Mouse (Mus musculus): ENCODE results near the gene Gtpbp3.
"Not testable (repeated sequence)": the region's sequence is repeated elsewhere in the genome, so short reads cannot be mapped to it uniquely, and the experiment has no call there.

The Gtpbp3 gene

GRCm38 (mm10) chr8:71497881-71498501 lies 10.1 kb downstream of the Gtpbp3 start:
- DNase-seq (ENCODE audit: low spot score in 2 of 2): no peak

GRCm38 (mm10) chr8:71498816-71499690 lies 11.2 kb downstream of the Gtpbp3 start:
- no peak for DNase-seq (ENCODE audit: low spot score in 2 of 2)

DNA sequence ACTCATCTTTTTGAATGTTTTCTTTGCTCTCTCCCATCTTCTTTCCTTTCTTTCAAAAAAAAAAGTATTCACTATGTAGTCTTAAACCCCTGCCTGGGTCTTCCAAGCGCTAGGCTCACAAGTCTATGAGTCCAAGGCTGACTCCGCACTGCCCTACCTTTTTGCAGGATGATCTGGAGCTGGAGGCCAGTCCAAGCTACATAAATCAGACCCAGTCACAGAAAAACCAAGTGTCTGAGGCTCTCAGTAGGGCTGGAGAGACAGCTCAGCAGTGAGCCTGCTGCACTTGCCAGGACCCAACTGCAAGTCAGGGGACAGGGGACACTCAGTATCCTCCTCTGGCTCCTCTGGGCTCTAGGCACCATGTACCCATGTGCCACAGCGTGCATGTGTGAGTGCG lies 16.4 kb downstream of the Gtpbp3 start:
- DNase-seq (ENCODE audit: low spot score in 2 of 2): no peak

DNA sequence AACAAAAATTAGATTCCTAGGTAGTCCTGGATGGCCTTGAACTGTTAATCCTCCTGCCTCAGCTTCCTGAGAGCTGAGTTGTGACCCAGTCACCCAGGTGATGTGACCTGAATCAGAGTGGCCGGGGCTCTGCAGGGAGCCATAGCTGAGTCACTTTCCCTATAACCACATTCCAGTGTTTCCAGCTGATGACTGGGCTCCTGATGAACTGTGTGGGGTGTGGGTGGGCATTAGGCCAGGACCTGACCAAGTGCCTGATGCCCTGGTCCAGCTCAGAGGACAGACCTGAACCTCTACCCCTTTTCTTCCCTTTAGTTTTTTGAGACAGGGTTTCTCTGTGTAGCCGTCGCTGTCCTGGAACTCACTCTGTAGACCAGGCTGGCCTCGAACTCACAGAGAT lies 17.4 kb downstream of the Gtpbp3 start:
- no peak for DNase-seq (ENCODE audit: low spot score in 2 of 2)

- no peak for DNase-seq (ENCODE audit: low spot score in 2 of 2)
These were observed 18.1 kb downstream of the Gtpbp3 start for GRCm38 (mm10) chr8:71505979-71506378.

DNA sequence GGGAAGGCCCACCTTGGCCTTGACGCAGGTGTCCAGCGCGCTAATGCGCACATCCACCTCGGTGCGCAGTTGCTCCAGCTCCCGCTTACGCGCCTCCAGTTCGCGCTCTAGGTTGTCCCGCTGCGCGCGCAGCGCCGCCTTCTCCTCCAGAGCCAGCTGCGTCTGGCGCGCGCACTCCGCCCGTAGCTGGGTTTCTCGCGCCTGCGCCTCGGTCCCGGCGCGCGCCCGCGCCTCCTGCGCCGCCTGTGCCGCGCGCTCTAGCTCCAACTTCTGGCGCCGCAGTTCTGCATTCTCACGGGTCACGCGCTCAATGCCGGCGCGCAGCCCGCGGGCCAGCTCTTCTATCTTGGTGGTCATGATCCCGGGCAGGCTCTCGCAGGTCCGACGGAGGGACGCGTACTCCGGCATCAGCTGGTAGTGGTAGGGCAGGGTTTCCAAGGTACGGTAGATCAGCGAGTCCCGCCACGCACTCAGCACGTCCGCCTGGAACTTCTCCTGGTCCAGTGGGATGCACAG lies 19.7 kb downstream of the Gtpbp3 start:
- peak; percentile 61 to 68 for DNase-seq (ENCODE audit: low spot score in 2 of 2)

DNA sequence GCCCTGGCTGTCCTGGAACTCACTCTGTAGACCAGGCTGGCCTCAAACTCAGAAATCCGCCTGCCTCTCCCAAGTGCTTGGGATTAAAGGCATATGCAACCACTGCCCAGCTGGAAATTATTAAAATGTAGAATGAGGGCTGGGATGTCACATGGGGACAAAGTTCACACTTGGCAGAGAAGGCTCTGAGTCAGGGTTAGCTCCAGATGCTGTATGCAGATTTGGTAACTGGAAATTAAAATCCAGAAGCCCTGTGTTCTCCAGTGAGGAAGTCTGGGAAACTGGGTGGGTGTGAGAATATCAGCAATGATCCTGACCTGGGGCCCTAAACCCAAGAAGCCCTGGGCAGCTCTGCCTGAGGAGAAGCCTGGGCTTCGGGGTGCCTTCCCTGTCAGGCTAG lies 21.4 kb downstream of the Gtpbp3 start:
- DNase-seq (ENCODE audit: low spot score in 2 of 2): no peak

- no peak for DNase-seq (ENCODE audit: low spot score in 2 of 2)
These were observed 23.7 kb downstream of the Gtpbp3 start, which contains the start of gene Plvap for GRCm38 (mm10) chr8:71511644-71512043. Plvap (minus strand) TSS chr8:71511752.

GRCm38 (mm10) chr8:71513018-71513754 lies 25.3 kb downstream of the Gtpbp3 start:
- DNase-seq (ENCODE audit: low spot score in 2 of 2): no peak

DNA sequence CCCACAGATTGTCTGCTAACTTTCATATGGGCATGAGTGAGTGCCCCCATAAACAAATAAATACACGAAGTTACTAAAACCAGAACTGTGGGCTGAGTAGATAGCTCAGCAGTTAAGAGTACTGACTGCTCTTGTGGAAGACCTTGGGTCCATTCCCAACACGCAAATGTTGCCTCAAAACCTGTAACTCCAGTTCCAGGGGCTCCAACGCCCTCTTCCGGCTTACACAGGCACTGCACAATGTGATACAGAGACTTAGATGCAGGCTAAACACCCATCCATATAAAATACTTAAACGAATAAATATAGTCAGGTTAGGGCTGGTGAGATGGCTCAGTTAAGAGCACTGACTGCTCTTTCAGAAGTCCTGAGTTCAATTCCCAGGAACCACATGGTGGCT lies 27.1 kb downstream of the Gtpbp3 start:
- no peak for DNase-seq (ENCODE audit: low spot score in 2 of 2)

DNA sequence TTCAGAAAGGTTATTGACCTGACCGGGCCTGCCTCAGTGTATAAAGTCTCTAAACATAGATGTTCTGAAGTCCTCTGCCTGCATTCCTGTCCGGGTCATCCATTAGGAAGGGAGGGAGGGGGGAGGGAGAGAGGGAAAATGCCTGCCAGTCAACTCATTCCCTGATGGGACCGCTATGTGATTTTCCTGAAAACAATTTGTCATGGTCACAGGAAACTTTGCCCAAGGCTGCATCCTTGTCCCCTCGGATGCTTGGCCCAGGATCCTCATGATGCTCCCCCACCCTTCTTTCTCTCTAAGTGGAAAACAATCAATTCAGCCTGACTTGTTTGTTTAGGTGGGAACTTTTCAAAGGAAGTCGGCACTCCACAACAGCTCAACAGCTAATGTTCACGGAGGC lies 28.9 kb downstream of the Gtpbp3 start:
- no peak for DNase-seq (ENCODE audit: low spot score in 2 of 2)

DNA sequence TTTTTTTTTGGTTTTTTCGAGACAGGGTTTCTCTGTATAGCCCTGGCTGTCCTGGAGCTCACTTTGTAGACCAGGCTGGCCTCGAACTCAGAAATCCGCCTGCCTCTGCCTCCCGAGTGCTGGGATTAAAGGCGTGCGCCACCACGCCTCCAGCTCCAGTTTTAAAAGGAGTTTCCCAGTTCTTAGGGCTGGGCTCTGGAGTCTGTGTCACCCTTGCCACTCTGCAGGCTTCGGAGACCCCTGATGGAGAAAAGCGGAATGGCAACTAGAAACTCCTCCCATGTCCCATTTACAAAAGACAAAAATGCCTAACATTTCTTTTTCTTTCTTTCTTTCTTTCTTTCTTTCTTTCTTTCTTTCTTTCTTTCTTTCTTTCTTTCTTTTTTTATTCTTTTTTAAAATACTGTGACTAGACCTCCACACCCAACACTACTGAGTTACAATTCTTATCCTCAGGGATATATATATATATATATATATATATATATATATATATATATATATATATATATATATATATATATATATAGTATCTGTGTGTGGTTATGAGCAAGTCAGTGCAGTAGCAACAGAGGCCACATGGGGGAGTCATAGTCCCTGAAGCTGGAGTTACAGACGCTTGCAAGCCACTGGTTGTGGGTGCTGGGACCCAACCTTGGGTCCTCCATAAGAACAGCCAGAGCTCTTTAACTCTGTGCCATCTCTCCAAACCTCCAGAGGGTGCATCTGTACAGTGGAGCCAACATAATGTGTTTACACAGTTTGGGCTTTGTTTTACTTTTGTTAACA lies 31.3 kb downstream of the Gtpbp3 start:
- DNase-seq (ENCODE audit: low spot score in 2 of 2): not testable (repeated sequence)

DNA sequence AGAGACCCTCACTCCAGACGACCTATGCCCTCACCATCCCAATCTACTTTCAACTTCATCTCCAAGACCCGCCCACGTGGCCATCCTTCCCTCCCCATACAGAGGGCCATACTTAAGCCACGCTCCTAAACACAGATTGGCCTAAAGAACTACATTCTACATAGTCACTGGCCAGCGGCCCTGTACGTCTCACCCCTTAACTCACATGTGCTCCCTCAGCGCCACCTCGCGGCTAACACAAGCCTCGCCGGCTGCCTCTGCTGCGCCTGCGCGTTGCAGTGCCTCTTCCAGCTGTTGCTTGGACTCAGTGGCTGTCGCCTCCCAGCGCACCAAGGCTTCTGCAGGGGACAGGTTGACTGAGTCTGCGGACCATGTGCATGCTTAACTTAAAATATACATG lies 33.7 kb downstream of the Gtpbp3 start:
- DNase-seq (ENCODE audit: low spot score in 2 of 2): peak; percentile 85 to 86

DNA sequence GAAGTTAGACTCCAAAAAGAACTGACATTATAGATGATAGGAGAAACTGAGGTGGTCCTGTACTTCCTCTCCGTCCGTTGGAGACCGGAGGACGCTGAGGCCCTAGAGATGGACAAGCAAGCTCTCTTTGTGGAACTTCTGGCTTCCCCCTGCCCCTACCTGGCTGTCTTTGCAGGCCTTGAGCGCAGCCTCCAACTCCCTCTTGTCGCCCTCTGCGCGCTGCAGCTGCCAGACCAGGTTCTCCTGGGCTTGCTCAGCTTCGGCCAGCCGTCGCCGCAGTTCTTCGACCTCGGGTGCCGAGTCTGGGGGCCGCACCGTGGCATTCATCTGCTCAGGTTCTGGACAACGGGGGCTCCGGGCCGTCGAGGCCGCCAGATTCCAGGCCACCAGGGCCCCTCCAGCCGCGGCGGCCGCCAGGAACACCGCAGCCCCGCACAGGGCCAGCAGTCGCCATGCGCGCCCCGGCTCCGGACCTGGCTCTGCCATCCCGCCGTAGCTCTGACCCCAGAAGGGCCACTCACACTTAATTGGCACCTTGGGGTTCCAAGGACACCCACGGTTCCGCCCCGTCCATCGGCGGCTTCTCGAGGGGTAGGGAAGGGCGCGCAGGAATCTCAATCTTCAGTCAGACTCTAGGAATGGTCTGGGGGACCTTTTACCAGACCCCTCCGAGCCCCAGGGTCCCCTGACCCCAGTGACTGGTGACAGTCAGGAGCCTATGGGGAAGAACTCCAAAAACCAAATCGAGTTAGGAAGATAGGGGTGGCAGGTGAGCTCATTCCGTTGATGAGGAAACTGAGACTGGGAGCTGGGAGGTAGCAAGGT lies 37.5 kb downstream of the Gtpbp3 start, which contains the start of gene Ccdc194:
Gene Ccdc194, minus strand, starts transcription at position 486 of the 825 bp plus-strand sequence.
- no peak for DNase-seq (ENCODE audit: low spot score in 2 of 2)

DNA sequence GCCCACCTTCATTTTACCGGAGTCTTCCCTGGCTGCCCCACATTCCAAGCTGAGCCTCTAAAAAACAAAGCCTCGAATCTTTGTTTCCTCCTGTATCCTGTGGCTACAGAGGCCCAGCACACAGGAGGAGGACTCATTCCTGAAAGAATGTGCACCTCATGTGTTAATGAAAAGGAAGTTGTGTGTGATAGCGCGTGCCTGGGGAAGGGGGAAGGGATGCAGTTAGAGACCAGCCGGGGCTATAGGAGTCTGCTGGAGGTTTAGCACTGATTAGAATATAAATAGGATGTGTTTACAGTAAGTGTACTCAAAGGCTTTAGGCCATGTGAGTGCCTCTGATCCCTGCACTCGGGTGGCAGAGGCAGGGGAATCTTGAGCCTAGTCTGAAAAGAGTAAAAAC lies 38.4 kb downstream of the Gtpbp3 start:
- no peak for DNase-seq (ENCODE audit: low spot score in 2 of 2)

GRCm38 (mm10) chr8:71527162-71527870 lies 39.4 kb downstream of the Gtpbp3 start:
- DNase-seq (ENCODE audit: low spot score in 2 of 2): no peak

- DNase-seq (ENCODE audit: low spot score in 2 of 2): no peak
These were observed 40.6 kb downstream of the Gtpbp3 start for GRCm38 (mm10) chr8:71528362-71529073.

DNA sequence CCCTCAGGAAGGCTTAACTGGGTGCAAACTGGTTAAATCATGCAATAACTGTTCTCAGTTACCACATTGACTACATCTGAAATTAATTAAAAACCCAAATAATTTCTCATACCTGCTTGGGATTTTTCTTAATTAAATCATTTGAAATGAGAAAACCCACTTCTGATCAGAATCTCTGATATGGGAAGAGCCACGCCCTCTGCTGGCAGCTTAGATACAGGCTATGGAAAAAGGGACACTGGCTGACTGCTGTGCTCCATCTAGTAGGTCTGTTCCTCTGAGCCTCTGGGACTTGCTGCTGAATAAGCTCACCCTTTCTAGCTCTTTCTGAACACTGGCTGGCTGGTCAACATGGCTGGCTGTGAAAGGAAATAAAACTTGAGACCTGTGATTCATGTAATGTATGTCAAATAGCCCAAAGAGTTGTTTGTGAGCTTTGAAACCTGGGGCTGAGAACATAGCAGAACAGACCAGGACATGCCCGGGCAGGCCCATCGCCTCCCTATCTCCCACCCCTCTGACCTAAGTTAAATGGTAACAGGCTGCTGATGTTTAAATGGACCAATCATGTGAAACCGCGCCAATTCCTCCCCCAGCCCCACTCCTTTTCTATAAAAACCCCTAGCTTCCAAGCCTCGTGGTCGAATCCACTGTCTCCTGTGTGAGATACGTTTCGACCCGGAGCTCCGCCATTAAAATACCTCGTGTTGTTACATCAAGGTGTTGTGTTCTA lies 43.0 kb downstream of the Gtpbp3 start:
- not testable (repeated sequence) for DNase-seq (ENCODE audit: low spot score in 2 of 2)
